Mouse (Mus musculus): Measurements from ENCODE around the gene Thbs3.
A peak's percentile ranks its signal among the peaks of the same experiment; 100 is the strongest.
"Not testable (repeated sequence)": the region's sequence is repeated elsewhere in the genome, so short reads cannot be mapped to it uniquely, and the experiment has no call there.

Thbs3 gene

GRCm38 (mm10) chr3:89195979-89196877 is 18.8 kb upstream of the Thbs3 start:
- ATAC-seq (ENCODE audit: insufficient number of reproducible peaks, low FRiP score, low TSS enrichment) = peak; percentile 87

GRCm38 (mm10) chr3:89199839-89200238 is 15.1 kb upstream of the Thbs3 start:
- ATAC-seq (ENCODE audit: insufficient number of reproducible peaks, low FRiP score, low TSS enrichment) = no peak

GRCm38 (mm10) chr3:89202253-89203141 is 12.5 kb upstream of the Thbs3 start, which contains the start of gene Gba:
Gba (plus strand) TSS chr3:89202928.
- peak; percentile 61; the same call in 1 of the 2 replicates for ATAC-seq (ENCODE audit: insufficient number of reproducible peaks, low FRiP score, low TSS enrichment)

- peak; percentile 20; the same call in 1 of the 2 replicates for ATAC-seq (ENCODE audit: insufficient number of reproducible peaks, low FRiP score, low TSS enrichment)
These were observed 11.9 kb upstream of the Thbs3 start for GRCm38 (mm10) chr3:89203142-89203514.

GRCm38 (mm10) chr3:89206079-89206478 is 8.9 kb upstream of the Thbs3 start:
- ATAC-seq (ENCODE audit: insufficient number of reproducible peaks, low FRiP score, low TSS enrichment) = no peak

- no peak for ATAC-seq (ENCODE audit: insufficient number of reproducible peaks, low FRiP score, low TSS enrichment)
These were observed 8.3 kb upstream of the Thbs3 start for GRCm38 (mm10) chr3:89206695-89207094.

- no peak for ATAC-seq (ENCODE audit: insufficient number of reproducible peaks, low FRiP score, low TSS enrichment)
These were observed 6.8 kb upstream of the Thbs3 start for GRCm38 (mm10) chr3:89208075-89208657.

- no peak for ATAC-seq (ENCODE audit: insufficient number of reproducible peaks, low FRiP score, low TSS enrichment)
These were observed 6.2 kb upstream of the Thbs3 start for GRCm38 (mm10) chr3:89208736-89209135.

GRCm38 (mm10) chr3:89209731-89210130 is 5.2 kb upstream of the Thbs3 start:
- ATAC-seq (ENCODE audit: insufficient number of reproducible peaks, low FRiP score, low TSS enrichment) = no peak

- no peak for ATAC-seq (ENCODE audit: insufficient number of reproducible peaks, low FRiP score, low TSS enrichment)
These were observed 4.8 kb upstream of the Thbs3 start for GRCm38 (mm10) chr3:89210162-89210561.

GRCm38 (mm10) chr3:89210731-89211130 is 4.2 kb upstream of the Thbs3 start:
- no peak for ATAC-seq (ENCODE audit: insufficient number of reproducible peaks, low FRiP score, low TSS enrichment)

- ATAC-seq (ENCODE audit: insufficient number of reproducible peaks, low FRiP score, low TSS enrichment) = peak; percentile 79
These were observed 1.0 kb upstream of the Thbs3 start for GRCm38 (mm10) chr3:89213803-89214530.

- ATAC-seq (ENCODE audit: insufficient number of reproducible peaks, low FRiP score, low TSS enrichment) = peak; percentile 16; the same call in 1 of the 2 replicates
These were observed 873 bp downstream of the Thbs3 start for GRCm38 (mm10) chr3:89215853-89216252.

- ATAC-seq (ENCODE audit: insufficient number of reproducible peaks, low FRiP score, low TSS enrichment) = not testable (repeated sequence)
These were observed 1.4 kb downstream of the Thbs3 start for GRCm38 (mm10) chr3:89216407-89216806.

GRCm38 (mm10) chr3:89218271-89218670 is 3.3 kb downstream of the Thbs3 start:
- ATAC-seq (ENCODE audit: insufficient number of reproducible peaks, low FRiP score, low TSS enrichment) = no peak

- ATAC-seq (ENCODE audit: insufficient number of reproducible peaks, low FRiP score, low TSS enrichment) = no peak
These were observed 4.6 kb downstream of the Thbs3 start for GRCm38 (mm10) chr3:89219546-89219945.

GRCm38 (mm10) chr3:89221167-89221566 is 6.2 kb downstream of the Thbs3 start:
- no peak for ATAC-seq (ENCODE audit: insufficient number of reproducible peaks, low FRiP score, low TSS enrichment)

GRCm38 (mm10) chr3:89224796-89225195 is 9.8 kb downstream of the Thbs3 start:
- ATAC-seq (ENCODE audit: insufficient number of reproducible peaks, low FRiP score, low TSS enrichment) = no peak

- no peak for ATAC-seq (ENCODE audit: insufficient number of reproducible peaks, low FRiP score, low TSS enrichment)
These were observed 10.4 kb downstream of the Thbs3 start for GRCm38 (mm10) chr3:89225321-89225815.

GRCm38 (mm10) chr3:89225918-89226317 is 10.9 kb downstream of the Thbs3 start:
- no peak for ATAC-seq (ENCODE audit: insufficient number of reproducible peaks, low FRiP score, low TSS enrichment)
